Mouse (Mus musculus): ENCODE measurements around the gene Adgra1. TPM values are rescaled to one million over a fixed set of nuclear protein-coding genes. Genes with fewer than 3 reads are reported as not detected.

Gene Adgra1
- polyA plus RNA-seq, 1 experiment from 2014 or later, result 1.0 TPM

DNA sequence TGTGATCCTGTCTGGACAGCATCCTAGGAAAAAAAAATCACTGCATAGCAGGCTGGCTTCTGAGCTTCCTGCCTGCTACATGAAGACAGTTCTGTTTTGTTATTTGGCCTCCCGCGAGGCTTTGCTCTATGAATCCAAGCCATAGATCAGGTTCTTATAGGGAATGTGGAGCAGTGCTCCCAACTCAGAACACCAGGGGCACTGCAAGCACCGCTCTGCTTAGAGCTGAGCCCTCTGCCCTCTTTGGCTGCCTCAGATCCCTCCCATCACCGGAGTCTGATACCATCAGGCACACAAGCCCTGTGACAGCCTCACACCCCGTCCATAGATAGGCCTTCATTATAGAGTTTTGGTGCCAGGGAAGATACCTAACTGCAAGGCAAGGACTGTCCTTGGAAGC, 9.2 kb downstream of the Adgra1 start:
- Histone ChIP-seq H3K36me3 (ENCODE audit: control insufficient read depth, insufficient read depth, low read length) (no peaks in the 10 kb centered on the region), H3K27me3 (replicated peaks; ENCODE audit: control insufficient read depth, insufficient read depth, low read length) (no peaks in the 10 kb centered on the region), H3K27ac (ENCODE audit: low read length) (no peak overlapping the region), H3K4me2 (ENCODE audit: low read depth, low read length) (no peak overlapping the region), H3K9ac (ENCODE audit: low read depth, low read length) (no peak overlapping the region), H3K4me3 (ENCODE audit: low read length) (no peak overlapping the region), H3K4me1 (ENCODE audit: control insufficient read depth, insufficient read depth, low read length) (no peaks in the 10 kb centered on the region), H3K9me3 (ENCODE audit: control insufficient read depth, low read length) (no peaks in the 10 kb centered on the region)
- 47% methylated on average over 5 of the region's 5 CpGs for WGBS
- no peak for ATAC-seq

DNA sequence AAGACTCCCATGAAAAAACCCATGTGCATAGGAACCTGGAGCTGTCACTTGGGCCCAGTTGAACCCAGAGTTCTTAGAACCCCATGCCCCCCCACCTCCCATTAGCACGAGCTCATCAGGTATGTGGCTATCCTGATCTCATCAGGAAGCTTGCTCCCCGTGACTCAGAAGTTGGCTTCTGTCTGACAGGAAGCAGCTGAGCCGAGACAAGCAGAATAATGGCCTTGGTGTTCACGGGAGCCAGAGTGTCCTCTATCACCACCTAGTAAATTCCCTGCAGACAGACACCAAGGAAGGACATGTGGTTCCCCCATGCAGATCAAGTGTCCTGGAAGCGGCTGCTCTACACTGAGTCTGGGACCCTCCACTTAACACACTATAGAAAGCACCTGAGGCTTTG, 9.8 kb downstream of the Adgra1 start:
- WGBS, result 32% methylated on average over 5 of the region's 5 CpGs
- Histone ChIP-seq H3K4me1 (ENCODE audit: control insufficient read depth, insufficient read depth, low read length) (no peaks in the 10 kb centered on the region), H3K27ac (ENCODE audit: low read length) (no peak overlapping the region), H3K9ac (ENCODE audit: low read depth, low read length) (no peak overlapping the region), H3K9me3 (ENCODE audit: control insufficient read depth, low read length) (no peaks in the 10 kb centered on the region), H3K4me2 (ENCODE audit: low read depth, low read length) (no peak overlapping the region), H3K36me3 (ENCODE audit: control insufficient read depth, insufficient read depth, low read length) (no peaks in the 10 kb centered on the region), H3K27me3 (replicated peaks; ENCODE audit: control insufficient read depth, insufficient read depth, low read length) (no peaks in the 10 kb centered on the region), H3K4me3 (ENCODE audit: low read length) (no peak overlapping the region)
- ATAC-seq, result no peak

DNA sequence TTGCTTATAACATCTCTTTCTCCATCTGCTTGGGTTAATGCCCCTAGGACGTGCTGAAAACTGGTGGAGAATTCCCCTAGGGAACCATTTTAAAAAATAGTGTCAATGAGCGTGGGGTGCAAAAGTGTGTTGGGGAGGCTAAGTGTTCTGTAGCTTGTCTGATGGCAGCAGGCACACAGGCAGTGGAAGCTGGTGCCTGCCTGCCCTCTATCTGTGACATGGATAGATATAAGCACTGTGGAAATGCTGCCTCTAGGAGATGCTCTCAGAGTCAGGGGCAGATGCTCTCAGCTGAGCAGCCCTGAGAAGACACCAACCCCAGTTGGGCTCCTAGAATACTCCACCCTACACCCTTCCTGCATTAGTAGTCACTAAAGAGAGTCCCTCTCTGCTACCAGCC, 11.1 kb downstream of the Adgra1 start:
- no peak overlapping the region for H3K4me3 ChIP-seq (ENCODE audit: low read length)
- no peak for ATAC-seq
- H3K27me3 ChIP-seq (replicated peaks; ENCODE audit: control insufficient read depth, insufficient read depth, low read length), result no peaks in the 10 kb centered on the region
- no peak overlapping the region for H3K27ac ChIP-seq (ENCODE audit: low read length)
- no peaks in the 10 kb centered on the region for H3K9me3 ChIP-seq (ENCODE audit: control insufficient read depth, low read length)
- no peaks in the 10 kb centered on the region for H3K36me3 ChIP-seq (ENCODE audit: control insufficient read depth, insufficient read depth, low read length)
- no peak overlapping the region for H3K9ac ChIP-seq (ENCODE audit: low read depth, low read length)
- no peak overlapping the region for H3K4me2 ChIP-seq (ENCODE audit: low read depth, low read length)
- WGBS, result 77% methylated on average over 2 of the region's 2 CpGs
- no peaks in the 10 kb centered on the region for H3K4me1 ChIP-seq (ENCODE audit: control insufficient read depth, insufficient read depth, low read length)

DNA sequence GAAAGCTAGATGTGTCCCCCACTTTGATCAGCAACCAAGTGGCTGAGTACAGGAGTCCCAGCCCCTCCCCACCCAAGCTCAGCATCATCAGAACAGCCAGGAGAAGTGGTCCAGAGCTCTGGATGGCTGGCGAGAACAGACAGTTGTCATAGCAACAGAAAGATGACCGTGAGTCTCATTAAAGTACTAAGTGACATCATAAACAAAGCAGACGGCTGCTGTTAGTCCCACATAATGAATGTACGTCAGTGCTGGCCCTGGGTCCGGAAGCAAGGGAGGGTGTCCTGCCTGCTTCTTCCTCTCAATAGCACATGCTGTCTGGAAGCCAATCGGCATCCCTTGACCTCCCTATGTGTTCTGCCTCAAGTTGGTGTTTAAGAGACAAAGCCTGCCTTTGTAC, 16.2 kb downstream of the Adgra1 start:
- H3K27ac ChIP-seq (ENCODE audit: low read length), result no peak overlapping the region
- no peak overlapping the region for H3K4me2 ChIP-seq (ENCODE audit: low read depth, low read length)
- no peak for ATAC-seq
- H3K9ac ChIP-seq (ENCODE audit: low read depth, low read length), result no peak overlapping the region
- H3K27me3 ChIP-seq (replicated peaks; ENCODE audit: control insufficient read depth, insufficient read depth, low read length), result no peaks in the 10 kb centered on the region
- H3K36me3 ChIP-seq (ENCODE audit: control insufficient read depth, insufficient read depth, low read length), result no peaks in the 10 kb centered on the region
- H3K4me1 ChIP-seq (ENCODE audit: control insufficient read depth, insufficient read depth, low read length), result no peaks in the 10 kb centered on the region
- WGBS, result 31% methylated on average over 6 of the region's 6 CpGs
- H3K9me3 ChIP-seq (ENCODE audit: control insufficient read depth, low read length), result no peaks in the 10 kb centered on the region
- H3K4me3 ChIP-seq (ENCODE audit: low read length), result no peak overlapping the region

DNA sequence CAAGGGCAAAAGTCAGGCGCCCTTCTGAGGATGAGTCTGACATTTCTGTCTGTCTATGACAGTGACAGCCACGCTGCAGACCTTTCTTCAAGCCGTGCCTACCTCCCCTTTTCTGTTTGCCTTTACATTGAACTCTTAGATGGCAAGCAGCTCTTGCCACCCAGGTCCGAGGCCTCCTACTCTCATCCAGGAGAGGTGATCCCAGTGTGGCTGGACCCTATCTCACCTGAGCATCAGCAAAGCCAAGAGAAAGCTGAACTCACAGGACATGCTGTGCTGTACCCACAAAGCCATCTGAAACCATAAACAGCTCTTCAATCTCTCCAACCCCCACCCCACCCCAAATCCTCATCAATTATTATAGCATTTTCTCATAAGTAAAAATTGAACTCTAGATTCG, 16.7 kb downstream of the Adgra1 start:
- ATAC-seq, result no peak
- Histone ChIP-seq H3K9ac (ENCODE audit: low read depth, low read length) (no peak overlapping the region), H3K9me3 (ENCODE audit: control insufficient read depth, low read length) (no peaks in the 10 kb centered on the region), H3K27me3 (replicated peaks; ENCODE audit: control insufficient read depth, insufficient read depth, low read length) (no peaks in the 10 kb centered on the region), H3K4me3 (ENCODE audit: low read length) (no peak overlapping the region), H3K27ac (ENCODE audit: low read length) (no peak overlapping the region), H3K36me3 (ENCODE audit: control insufficient read depth, insufficient read depth, low read length) (no peaks in the 10 kb centered on the region), H3K4me2 (ENCODE audit: low read depth, low read length) (no peak overlapping the region), H3K4me1 (ENCODE audit: control insufficient read depth, insufficient read depth, low read length) (no peaks in the 10 kb centered on the region)
- 69% methylated on average over 5 of the region's 5 CpGs for WGBS

DNA sequence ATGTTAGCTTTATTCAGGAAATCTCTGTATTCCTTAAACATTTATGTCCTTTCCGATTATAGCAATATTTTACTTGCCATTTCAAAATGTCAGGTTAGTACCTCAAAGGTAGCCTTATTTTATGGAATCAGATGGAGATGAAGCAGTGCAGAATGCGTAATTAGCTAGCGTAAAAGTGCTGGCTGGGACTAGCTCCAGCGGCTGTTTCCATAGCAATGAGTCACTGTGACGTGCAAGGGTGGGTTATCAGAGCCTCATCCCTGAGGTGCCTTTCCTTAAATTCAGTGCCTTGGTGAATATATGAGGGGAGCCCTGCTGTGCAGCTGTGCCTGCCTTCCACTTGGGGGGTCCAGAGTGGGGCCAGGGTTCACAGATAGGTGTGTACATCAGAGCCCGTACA, 17.1 kb downstream of the Adgra1 start:
- Histone ChIP-seq H3K27me3 (replicated peaks; ENCODE audit: control insufficient read depth, insufficient read depth, low read length) (no peaks in the 10 kb centered on the region), H3K4me1 (ENCODE audit: control insufficient read depth, insufficient read depth, low read length) (no peaks in the 10 kb centered on the region), H3K9me3 (ENCODE audit: control insufficient read depth, low read length) (no peaks in the 10 kb centered on the region), H3K36me3 (ENCODE audit: control insufficient read depth, insufficient read depth, low read length) (no peaks in the 10 kb centered on the region), H3K4me3 (ENCODE audit: low read length) (no peak overlapping the region), H3K27ac (ENCODE audit: low read length) (no peak overlapping the region), H3K4me2 (ENCODE audit: low read depth, low read length) (no peak overlapping the region), H3K9ac (ENCODE audit: low read depth, low read length) (no peak overlapping the region)
- WGBS, result 52% methylated on average over 6 of the region's 6 CpGs
- no peak for ATAC-seq

DNA sequence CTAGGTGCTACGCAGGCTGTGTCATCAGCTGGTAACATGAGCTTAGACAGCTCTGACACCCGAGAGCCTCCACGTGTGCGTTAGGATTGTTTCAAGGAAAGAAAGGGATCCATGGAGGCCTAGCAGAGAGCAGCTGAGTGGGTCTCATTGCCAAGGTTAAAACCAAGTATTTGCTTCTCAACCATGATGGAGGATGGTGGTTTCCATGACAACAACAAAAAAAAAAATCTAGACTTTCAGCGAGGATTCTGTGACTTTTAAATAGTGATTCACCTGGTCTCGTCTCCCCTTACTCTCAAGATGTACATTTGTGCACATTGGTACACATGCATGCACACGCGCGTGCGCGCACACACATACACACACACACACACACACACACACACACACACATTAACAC, 21.3 kb downstream of the Adgra1 start:
- no peak overlapping the region for H3K27ac ChIP-seq (ENCODE audit: low read length)
- no peaks in the 10 kb centered on the region for H3K36me3 ChIP-seq (ENCODE audit: control insufficient read depth, insufficient read depth, low read length)
- no peak for ATAC-seq
- H3K27me3 ChIP-seq (replicated peaks; ENCODE audit: control insufficient read depth, insufficient read depth, low read length), result no peaks in the 10 kb centered on the region
- H3K9me3 ChIP-seq (ENCODE audit: control insufficient read depth, low read length), result no peaks in the 10 kb centered on the region
- H3K4me1 ChIP-seq (ENCODE audit: control insufficient read depth, insufficient read depth, low read length), result no peaks in the 10 kb centered on the region
- H3K9ac ChIP-seq (ENCODE audit: low read depth, low read length), result no peak overlapping the region
- no peak overlapping the region for H3K4me2 ChIP-seq (ENCODE audit: low read depth, low read length)
- 77% methylated on average over 11 of the region's 11 CpGs for WGBS
- no peak overlapping the region for H3K4me3 ChIP-seq (ENCODE audit: low read length)

DNA sequence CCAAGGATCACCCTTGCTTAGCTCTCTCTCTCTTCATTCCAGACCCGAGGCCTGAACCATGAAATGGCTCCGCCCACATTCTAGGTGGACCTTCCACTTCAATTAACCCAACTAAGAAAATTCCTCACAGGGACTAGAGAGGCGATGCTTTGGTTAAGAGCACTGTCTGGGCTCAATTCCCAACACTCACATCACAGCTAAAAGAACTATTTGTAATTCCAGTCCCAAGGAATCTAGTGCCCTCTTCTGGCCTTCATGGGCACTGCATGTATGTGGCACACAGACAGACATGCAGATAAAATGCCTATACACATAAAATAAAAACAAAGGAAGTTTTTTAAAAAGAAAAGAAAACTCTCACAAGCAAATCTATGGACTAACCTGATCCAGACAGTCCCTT, 27.4 kb downstream of the Adgra1 start:
- Histone ChIP-seq H3K9ac (ENCODE audit: low read depth, low read length) (no peak overlapping the region), H3K4me3 (ENCODE audit: low read length) (no peak overlapping the region), H3K27me3 (replicated peaks; ENCODE audit: control insufficient read depth, insufficient read depth, low read length) (no peaks in the 10 kb centered on the region), H3K36me3 (ENCODE audit: control insufficient read depth, insufficient read depth, low read length) (no peaks in the 10 kb centered on the region), H3K27ac (ENCODE audit: low read length) (no peak overlapping the region), H3K9me3 (ENCODE audit: control insufficient read depth, low read length) (no peaks in the 10 kb centered on the region), H3K4me2 (ENCODE audit: low read depth, low read length) (no peak overlapping the region), H3K4me1 (ENCODE audit: control insufficient read depth, insufficient read depth, low read length) (no peaks in the 10 kb centered on the region)
- 24% methylated on average over 3 of the region's 3 CpGs for WGBS
- ATAC-seq, result no peak

DNA sequence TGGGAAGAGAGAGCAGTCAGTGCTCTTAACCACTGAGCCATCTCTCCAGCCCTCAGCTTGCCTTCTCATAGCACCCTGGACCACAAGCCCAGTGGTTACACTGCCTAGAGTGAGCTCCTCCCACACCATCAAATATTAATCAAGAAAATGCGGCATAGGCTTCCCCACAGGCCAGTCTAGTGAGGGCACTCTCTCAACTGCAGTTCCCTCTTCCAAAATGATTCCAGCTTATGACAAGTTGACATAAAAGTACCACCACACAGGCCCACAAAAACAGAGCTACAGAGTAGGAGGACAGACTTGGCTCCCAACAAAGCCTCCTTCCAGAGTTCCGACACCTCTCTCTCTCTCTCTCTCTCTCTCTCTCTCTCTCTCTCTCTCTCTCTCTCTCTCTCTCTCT, 29.1 kb downstream of the Adgra1 start:
- H3K4me1 ChIP-seq (ENCODE audit: control insufficient read depth, insufficient read depth, low read length), result no peaks in the 10 kb centered on the region
- H3K9me3 ChIP-seq (ENCODE audit: control insufficient read depth, low read length), result no peaks in the 10 kb centered on the region
- H3K4me2 ChIP-seq (ENCODE audit: low read depth, low read length), result no peak overlapping the region
- no peaks in the 10 kb centered on the region for H3K36me3 ChIP-seq (ENCODE audit: control insufficient read depth, insufficient read depth, low read length)
- H3K9ac ChIP-seq (ENCODE audit: low read depth, low read length), result no peak overlapping the region
- H3K4me3 ChIP-seq (ENCODE audit: low read length), result no peak overlapping the region
- WGBS, result 79% methylated on average over 2 of the region's 2 CpGs
- no peak for ATAC-seq
- H3K27me3 ChIP-seq (replicated peaks; ENCODE audit: control insufficient read depth, insufficient read depth, low read length), result no peaks in the 10 kb centered on the region
- H3K27ac ChIP-seq (ENCODE audit: low read length), result no peak overlapping the region

DNA sequence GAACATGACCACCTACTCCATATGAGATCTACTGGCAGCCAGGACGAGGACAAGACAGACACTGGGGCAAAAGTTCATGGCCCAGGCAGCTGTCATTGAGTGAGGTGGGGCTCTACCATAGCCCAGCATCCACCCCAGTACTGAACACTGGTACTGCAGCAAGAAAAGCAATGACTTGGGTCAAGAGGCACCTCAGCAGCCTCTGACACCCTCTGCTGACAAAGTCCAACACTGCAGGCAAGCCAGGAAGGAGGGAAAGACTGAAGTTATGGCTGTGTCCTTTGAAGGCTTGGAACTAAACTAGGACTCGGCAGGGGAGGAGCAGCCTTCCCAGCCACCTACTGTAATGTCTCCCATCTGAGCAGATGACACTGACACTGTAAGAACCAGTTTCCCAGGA, 30.3 kb downstream of the Adgra1 start:
- Histone ChIP-seq H3K4me3 (ENCODE audit: low read length) (no peak overlapping the region), H3K4me2 (ENCODE audit: low read depth, low read length) (no peak overlapping the region), H3K27me3 (replicated peaks; ENCODE audit: control insufficient read depth, insufficient read depth, low read length) (no peaks in the 10 kb centered on the region), H3K27ac (ENCODE audit: low read length) (no peak overlapping the region), H3K9ac (ENCODE audit: low read depth, low read length) (no peak overlapping the region), H3K9me3 (ENCODE audit: control insufficient read depth, low read length) (no peaks in the 10 kb centered on the region), H3K36me3 (ENCODE audit: control insufficient read depth, insufficient read depth, low read length) (no peaks in the 10 kb centered on the region), H3K4me1 (ENCODE audit: control insufficient read depth, insufficient read depth, low read length) (no peaks in the 10 kb centered on the region)
- no peak for ATAC-seq
- WGBS, result 45% methylated on average over 2 of the region's 2 CpGs
